Mouse (Mus musculus) ES-E14 (cell line): ENCODE measurements around the gene Gm340. TPM values are rescaled to one million over a fixed set of nuclear protein-coding genes. Genes with fewer than 3 reads are reported as not detected.

ENCODE experiments used
- DNase-seq: peaks from one replicate; pipeline ENCODE4 v3.0.0-alpha.2; 2013; ENCODE audit warnings: low read depth, low spot score
- H3K27ac ChIP-seq: 2 replicates; pipeline ENCODE4 v1.5.1; 2012; ENCODE audit warnings: low read depth, mild to moderate bottlenecking, low read length, moderate library complexity, mixed read lengths; ENCODE audit not compliant: poor library complexity, insufficient read depth, severe bottlenecking
- H3K36me3 ChIP-seq: 2 replicates; pipeline ENCODE4 v1.6.1; 2012; ENCODE audit warnings: mild to moderate bottlenecking, low read length, moderate library complexity, mixed read lengths; ENCODE audit not compliant: control insufficient read depth, poor library complexity, insufficient read depth, severe bottlenecking
- H3K4me1 ChIP-seq, 2 experiments: fragments of 150-350 bp in 1 of 2; sonication (generic) in 1 of 2; 2 replicates each; pipeline ENCODE4 v1.6.1; 2012; ENCODE audit warnings: low read length in 2 of 2, mild to moderate bottlenecking in 1 of 2, mixed read lengths in 1 of 2; ENCODE audit not compliant: control insufficient read depth in 2 of 2, insufficient read depth in 2 of 2, poor library complexity in 1 of 2
- H3K4me3 ChIP-seq, 2 experiments: fragments of 150-350 bp in 1 of 2; sonication (generic) in 1 of 2; 2 replicates each; pipeline ENCODE4 v1.5.1; 2012; ENCODE audit warnings: low read length in 2 of 2, low read depth in 1 of 2, mild to moderate bottlenecking in 1 of 2, mixed read lengths in 1 of 2; ENCODE audit not compliant: insufficient read depth in 1 of 2, poor library complexity in 1 of 2, severe bottlenecking in 1 of 2
- H3K9ac ChIP-seq: 2 replicates; pipeline ENCODE4 v1.6.1; 2012; ENCODE audit warnings: low read depth, mild to moderate bottlenecking, low read length, mixed read lengths; ENCODE audit not compliant: poor library complexity, insufficient read depth, severe bottlenecking
- H3K9me3 ChIP-seq: fragments of 150-350 bp; sonication (generic); 2 replicates; pipeline ENCODE4 v1.6.1; 2012; ENCODE audit warnings: low read depth, mild to moderate bottlenecking, low read length; ENCODE audit not compliant: control insufficient read depth, insufficient read depth
- CHD2 ChIP-seq: IDR thresholded peaks from 2 replicates; pipeline ENCODE4 v1.6.1; 2014; ENCODE audit warnings: mild to moderate bottlenecking, low read depth, low read length, inconsistent platforms
- HCFC1 ChIP-seq: IDR thresholded peaks from 2 replicates; pipeline ENCODE4 v1.6.1; 2012; ENCODE audit warnings: low read length, inconsistent platforms, borderline replicate concordance; ENCODE audit not compliant: insufficient read depth
- MAFK ChIP-seq: IDR thresholded peaks from 2 replicates; pipeline ENCODE4 v1.6.1; 2014; ENCODE audit warnings: mild to moderate bottlenecking, low read depth, low read length, inconsistent platforms; ENCODE audit not compliant: insufficient read depth
- ZC3H11A ChIP-seq: IDR thresholded peaks from 2 replicates; pipeline ENCODE4 v1.6.1; 2012; ENCODE audit warnings: low read depth, mild to moderate bottlenecking, inconsistent platforms, low read length, borderline replicate concordance
- ZNF384 ChIP-seq: IDR thresholded peaks from 2 replicates; pipeline ENCODE4 v1.6.1; 2012; ENCODE audit warnings: low read depth, low read length, inconsistent platforms
- in situ Hi-C, 2 experiments: fragments of 600-800 bp; cut with MboI; formaldehyde crosslinking; loops; one replicate each; pipeline ENCODE4 v1.15.1; 2025; ENCODE audit warnings: low sequenced_read_pairs in 2 of 2, inconsistent platforms in 1 of 2; ENCODE audit not compliant: unreplicated experiment in 2 of 2
- total RNA-seq: library from RNA; depleted of rRNA; stranded (reverse); fragments of 300-350 nt; gene quantifications from 2 replicates; pipeline ENCODE4 v1.2.3, GENCODE M21; 2012

Gm340 gene
- total RNA-seq, 1 experiment, result 23.2 TPM

DNA sequence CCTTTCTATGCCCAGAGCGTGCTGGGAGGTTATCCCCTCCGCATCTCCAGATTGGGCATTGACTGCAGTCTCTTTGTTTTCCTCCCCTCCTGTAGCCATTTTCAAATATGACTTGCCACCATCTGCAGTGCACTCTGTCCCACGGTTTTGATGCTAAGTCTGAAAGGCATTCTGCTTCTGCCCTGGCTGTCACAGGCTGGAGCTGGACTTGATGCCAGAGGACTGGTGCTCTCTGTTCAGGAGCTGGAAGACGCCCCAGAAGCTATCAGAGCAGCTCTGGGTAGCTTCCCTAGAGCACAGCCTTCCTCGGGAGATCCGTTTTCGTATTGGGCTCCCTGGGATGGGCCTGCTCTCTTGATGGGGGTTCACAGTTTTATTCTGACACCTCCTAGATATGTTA lies 6.9 kb downstream of the Gm340 start:
- in situ Hi-C loops, result no loop called here
- DNase-seq, result no peak
- peaks cover 14% of the 10 kb centered on the region; the same call in 1 of the 2 replicates for H3K36me3 ChIP-seq
- no peak overlapping the region for H3K4me3 ChIP-seq
- TF ChIP-seq ZNF384 (no peak), ZC3H11A (no peak), MAFK (no peak), CHD2 (no peak), HCFC1 (no peak)
- no peaks in the 10 kb centered on the region for H3K4me1 ChIP-seq
- no peaks in the 10 kb centered on the region for H3K9me3 ChIP-seq
- H3K27ac ChIP-seq, result no peak overlapping the region
- H3K9ac ChIP-seq, result no peak overlapping the region

DNA sequence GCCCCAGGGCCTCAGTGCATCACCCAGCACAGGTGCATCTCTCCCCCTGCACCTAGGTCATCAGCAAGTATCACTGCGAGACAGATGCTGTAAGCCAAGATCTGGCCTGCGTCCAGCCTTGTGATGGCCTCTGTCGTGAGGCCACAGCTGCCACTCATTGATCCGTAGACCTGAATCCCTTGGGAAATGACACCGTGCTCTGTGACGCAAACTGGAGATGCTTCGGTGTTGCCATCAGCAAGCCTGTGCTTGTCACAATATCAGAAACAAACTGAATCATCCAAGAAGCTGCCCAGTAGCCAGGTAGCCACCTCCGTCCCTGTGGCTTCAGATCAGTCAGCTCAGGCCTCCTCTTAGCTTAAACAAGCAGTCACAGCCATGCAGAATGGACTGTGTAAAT lies 7.5 kb downstream of the Gm340 start:
- no peak for TF ChIP-seq HCFC1
- no peak for TF ChIP-seq ZC3H11A
- TF ChIP-seq ZNF384, result no peak
- no peak for TF ChIP-seq CHD2
- no peak for TF ChIP-seq MAFK

GRCm38 (mm10) chr19:41591808-41592207 lies 9.6 kb downstream of the Gm340 start:
- Histone ChIP-seq H3K4me1 (peaks cover 0 to 4% of the 10 kb centered on the region in 2 experiments; a peak in 1 of 4 replicates), H3K36me3 (peaks cover 7% of the 10 kb centered on the region; the same call in 1 of the 2 replicates), H3K27ac (no peak overlapping the region), H3K9ac (no peak overlapping the region), H3K4me3 (no peak overlapping the region), H3K9me3 (no peaks in the 10 kb centered on the region)
- in situ Hi-C loops, result no loop called here
- no peak for DNase-seq
- TF ChIP-seq CHD2 (no peak), ZC3H11A (no peak), MAFK (no peak), HCFC1 (no peak), ZNF384 (no peak)

More for the DNA sequence above, 7.5 kb downstream of the Gm340 start:
- in situ Hi-C loops, result no loop called here
- Histone ChIP-seq H3K9me3 (no peaks in the 10 kb centered on the region), H3K27ac (no peak overlapping the region), H3K4me3 (no peak overlapping the region), H3K4me1 (no peaks in the 10 kb centered on the region), H3K36me3 (peaks cover 12% of the 10 kb centered on the region; the same call in 1 of the 2 replicates), H3K9ac (no peak overlapping the region)
- DNase-seq, result no peak

- in situ Hi-C loops, result no loop called here
- Histone ChIP-seq H3K36me3 (no peaks in the 10 kb centered on the region), H3K9ac (no peak overlapping the region), H3K9me3 (no peaks in the 10 kb centered on the region), H3K4me3 (no peak overlapping the region), H3K4me1 (peaks cover 2 to 4% of the 10 kb centered on the region in 2 experiments; a peak in 2 of 4 replicates), H3K27ac (no peak overlapping the region)
- TF ChIP-seq ZC3H11A, result no peak
- TF ChIP-seq CHD2, result no peak
- no peak for TF ChIP-seq MAFK
- no peak for TF ChIP-seq ZNF384
- TF ChIP-seq HCFC1, result no peak
- no peak for DNase-seq
These were observed 15.2 kb downstream of the Gm340 start for GRCm38 (mm10) chr19:41597170-41597894.
